Mouse (Mus musculus) right cerebral cortex, postnatal 10 days (tissue): ENCODE results near the gene E2f2.
A peak's percentile ranks its signal among the peaks of the same experiment; 100 is the strongest.

ENCODE experiments used
- DNase-seq, 2 experiments: peaks; one replicate each; pipeline ENCODE4 v3.0.0; 2021; ENCODE audit warnings: low spot score in 2 of 2

E2f2 gene

DNA sequence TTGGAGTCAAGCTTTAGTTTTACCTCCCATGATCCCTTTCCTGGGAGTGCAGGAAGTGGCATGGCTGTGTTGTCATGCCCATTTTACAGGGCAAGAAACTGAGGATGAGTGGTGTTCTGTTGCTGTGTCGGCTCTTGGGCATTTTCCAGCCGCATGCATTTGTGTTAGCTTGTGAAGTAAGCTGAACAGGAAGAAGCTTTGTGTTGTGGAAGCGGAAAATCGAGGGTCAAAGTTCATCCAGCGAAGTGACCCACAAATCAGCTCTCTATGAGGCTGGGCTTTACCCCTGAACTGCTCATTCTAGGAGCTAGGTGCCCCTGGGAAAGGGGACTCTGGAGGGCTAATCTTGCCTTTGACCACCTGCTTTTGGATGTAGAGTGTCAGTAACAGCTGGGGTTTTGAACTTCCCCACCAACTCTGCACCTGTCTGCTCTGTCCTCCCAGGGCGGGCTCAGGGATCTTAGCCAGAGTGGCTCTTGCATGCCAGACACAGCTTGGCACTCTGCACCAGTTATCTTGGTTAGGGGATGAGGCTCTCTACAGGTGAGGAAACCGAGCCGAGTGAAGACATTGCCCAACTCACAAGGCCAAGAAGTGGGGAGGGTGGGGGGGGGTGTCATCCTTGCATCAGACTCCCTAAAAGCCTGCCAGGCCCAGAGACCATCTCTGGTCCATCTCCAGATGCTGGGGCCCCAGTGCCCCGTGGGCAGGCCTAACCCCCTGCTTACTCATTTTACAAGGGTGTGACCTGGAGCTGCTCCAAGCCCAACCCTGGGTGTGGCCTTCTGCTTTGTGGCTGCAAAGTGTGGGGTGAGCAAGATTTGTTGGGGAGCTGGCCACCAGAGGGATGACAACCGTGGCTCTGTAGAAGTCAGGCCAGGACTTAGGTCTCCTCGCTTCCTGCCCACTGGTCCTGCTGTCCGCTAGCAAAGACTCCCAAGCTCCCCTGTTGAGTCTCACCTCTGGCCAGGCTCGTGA is 2.3 kb downstream of the E2f2 start:
- no peak for DNase-seq

DNA sequence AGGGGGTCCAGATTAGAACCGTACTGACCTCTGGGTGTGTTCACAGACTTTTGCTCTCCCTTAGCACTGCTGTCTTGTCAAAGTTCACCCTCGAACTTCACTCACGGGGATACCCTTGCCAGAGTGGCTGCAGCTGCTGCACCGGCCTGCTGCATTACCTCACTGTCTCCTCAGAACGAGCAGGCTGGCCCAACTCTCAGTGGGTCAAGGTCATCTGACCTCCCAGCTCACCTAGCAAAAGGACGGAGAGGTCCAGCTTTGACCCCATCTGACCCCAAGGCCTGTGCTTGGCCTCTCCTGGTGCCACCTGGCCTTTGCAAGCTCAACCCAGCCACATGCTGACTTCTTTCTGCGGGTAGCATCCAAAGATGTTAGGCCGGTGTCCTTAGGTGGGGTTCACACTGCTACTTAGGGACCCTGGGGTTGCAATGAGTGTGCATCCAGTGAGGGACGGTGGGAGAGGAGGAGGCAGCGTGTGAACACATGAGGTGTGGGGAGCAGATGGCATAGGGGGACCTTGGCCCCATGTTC is 3.9 kb downstream of the E2f2 start:
- DNase-seq, result no peak

DNA sequence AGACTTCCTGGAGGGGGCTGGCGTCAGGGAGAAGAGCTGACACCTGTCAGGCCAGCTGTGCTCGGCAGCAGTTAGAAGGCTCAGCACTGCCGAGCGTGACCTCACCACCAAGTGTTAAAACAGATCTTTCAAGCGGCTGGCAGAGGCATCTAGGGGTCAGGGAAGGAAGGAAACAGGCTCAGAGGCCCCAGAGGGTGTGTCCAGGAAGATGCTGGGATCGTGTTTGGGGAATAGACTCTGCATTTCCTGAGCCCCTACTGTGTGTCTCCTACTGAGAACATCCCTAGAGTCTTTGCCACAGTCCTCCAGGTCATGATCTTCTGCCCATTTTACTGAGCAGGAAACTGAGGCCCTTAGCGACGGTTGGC is 5.0 kb downstream of the E2f2 start:
- no peak for DNase-seq

DNA sequence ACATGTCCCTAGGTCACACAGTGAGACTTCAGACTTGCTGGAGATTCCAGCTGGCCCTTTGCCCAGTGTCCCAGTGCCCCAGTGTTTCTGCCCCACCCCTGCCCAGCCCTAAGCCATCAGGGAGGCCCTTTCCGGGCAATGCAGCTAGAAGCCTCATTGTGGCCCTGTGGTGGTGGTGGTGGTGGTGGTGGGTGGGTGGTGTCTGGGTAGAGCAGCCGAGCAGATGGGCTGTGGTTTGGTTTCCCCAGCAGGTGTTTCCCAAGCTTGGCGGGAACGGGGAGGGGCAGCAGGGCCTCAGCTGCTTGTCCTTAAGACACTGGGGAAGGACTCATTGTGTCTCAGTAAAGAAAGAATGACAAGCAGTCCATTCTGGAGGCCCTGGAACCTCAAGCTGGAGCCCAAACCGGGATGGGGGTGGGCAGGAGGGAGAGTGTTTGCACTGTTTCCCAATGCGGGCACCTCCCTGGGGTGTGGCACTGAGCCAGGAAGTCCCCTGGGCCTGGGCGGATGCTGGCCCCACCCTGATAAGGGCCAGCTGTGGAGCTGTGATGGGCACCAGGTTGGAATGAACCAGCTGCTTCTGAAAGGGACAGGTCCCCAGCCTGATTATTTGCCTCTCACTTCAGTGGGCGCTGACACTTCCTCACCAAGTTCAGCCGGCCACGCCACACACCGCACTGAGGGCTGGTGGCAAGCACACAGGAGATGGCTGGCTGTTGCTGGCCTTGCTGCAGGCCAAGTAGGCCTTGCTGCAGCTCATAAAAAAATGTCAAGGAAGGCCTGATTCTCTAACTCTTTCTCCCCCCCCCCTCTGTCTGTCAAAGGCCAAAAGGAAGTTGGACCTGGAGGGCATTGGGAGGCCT is 5.6 kb downstream of the E2f2 start:
- no peak for DNase-seq

DNA sequence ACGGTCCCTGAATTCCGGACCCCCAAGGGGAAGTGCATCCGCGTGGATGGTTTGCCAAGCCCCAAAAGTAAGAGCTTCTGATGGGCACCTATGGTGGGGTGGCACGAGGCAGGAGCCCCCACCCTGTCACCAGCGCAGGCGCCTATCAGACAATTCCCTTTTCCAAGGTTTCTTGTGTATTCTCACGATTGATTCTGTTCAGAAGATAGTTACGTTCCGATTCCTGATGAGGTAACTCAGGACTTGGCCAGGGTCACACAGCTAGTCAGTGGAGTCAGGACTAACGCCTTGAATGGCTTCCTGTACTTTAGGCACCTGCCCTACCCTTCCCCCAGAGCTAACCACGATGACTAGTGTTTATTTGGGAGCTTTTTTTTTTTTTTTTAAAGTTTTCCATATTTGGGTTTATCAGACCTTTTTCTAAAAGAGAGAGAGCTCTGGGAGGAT is 6.3 kb downstream of the E2f2 start:
- DNase-seq, result no peak

DNA sequence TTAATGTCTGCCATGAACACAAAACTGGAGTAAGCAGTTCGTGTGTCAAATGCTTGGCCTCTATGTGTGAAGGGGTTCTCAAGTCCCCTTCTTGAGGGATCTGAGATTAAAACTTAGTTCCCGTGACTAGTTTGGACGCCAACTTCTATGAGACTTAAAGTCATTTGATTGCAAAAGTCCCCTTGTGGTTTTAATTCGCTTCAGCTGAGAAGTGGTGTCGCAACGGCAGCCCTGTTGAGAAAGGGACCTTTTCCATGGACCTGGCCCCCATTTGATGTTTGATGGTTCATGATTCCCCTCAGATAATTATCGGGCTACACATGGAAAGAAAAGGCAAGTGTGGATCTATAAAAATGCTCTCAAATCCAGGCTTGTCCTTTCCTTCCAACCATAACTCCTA is 7.3 kb downstream of the E2f2 start:
- DNase-seq, result no peak

DNA sequence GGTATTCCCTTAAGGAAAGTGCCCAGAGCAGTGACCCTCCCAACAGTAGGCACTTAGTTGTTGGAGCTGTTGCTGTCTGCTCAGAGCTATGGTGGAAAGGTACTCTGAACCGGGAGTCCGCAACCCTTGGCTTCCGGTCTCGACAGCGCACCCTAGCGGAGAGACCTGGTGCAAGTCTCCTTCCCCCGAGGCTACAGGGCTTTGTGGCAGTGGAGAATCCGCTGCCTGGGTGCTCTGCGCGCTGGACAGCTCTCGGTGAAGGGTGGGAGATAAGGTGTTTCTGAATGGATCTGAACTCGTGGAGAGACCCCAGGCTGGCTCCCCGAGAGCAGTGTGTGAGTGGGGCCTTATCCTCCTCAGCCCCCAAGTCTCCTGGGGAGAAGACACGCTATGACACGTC is 7.8 kb downstream of the E2f2 start:
- DNase-seq, result peak; percentile 68 to 84

DNA sequence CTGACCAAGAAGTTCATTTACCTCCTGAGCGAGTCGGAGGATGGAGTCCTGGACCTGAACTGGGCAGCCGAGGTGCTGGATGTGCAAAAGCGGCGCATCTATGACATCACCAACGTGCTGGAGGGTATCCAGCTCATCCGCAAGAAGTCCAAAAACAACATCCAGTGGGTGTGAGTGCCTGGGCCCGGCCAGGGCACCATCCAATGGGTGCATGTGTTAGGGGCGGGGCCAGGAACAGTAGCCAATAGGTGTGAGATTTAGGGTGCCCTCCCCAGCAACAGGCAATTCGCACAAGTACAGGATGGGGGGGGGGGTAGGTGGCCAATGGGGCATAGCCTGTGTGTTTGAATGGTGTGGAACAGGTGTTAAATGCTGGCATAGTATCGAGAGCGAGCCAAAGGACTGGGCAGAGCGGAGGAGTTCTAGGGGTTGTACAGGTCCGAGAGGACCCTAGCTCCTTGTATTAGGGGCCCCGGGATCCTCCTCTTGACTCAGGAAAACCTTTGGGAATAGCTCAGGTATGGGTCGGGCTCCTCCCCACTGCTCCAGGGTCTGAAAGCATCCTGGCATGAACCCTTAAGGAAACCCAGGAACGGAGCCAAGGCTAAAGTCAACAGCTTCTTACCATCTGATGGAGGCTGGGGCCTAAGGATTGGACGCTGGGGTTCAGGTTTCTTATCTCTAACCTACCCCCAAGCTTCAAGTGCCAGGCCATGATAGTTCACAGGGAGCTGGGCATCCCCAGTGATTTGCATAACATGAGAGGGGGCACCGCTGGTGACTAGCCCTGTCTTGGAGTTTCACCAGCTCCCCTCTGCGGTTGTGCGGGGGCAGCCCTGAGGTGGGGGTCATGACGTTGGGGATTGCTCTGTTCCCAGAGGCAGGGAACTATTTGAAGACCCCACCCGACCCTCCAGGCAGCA is 8.5 kb downstream of the E2f2 start:
- DNase-seq, result peak; percentile 81 to 90

DNA sequence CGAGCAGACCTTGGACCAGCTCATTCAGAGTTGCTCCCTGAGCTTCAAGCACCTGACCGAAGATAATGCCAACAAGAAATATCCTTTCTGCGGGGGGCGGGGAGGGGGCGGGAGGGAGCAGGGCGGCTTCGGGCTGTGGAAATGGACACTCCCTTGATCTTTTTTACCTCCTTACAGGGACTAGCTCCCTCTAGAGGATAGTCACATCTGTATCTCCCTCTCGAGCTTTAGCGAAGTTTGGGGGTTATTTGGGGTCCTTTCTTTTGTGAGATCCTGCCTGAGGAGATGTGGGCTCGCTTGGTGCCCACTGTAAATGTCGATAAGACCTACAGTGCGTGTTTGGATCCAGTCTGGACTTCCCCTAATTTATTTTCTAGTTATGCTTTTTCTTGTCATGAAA is 9.2 kb downstream of the E2f2 start:
- no peak for DNase-seq

DNA sequence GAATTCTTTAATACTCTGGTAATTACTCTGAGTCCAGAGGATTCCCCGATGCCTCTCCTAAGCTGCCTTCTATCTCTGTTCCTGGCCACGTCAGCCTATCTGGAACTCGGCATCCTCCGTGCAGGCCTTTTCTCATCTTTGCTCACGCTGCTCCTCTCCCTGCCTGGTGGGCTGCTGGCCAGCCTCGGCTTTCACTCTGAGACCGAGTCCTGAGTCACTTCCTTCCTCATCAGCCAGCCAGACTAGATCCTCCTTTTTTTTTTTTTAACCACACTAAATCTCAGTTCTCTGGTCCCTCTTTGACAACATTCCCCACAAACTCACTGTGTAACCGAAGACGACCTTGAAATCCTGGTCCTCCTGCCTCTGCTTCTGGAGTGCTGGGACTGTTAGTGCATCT is 13.2 kb downstream of the E2f2 start:
- peak; percentile 68 to 70 for DNase-seq

DNA sequence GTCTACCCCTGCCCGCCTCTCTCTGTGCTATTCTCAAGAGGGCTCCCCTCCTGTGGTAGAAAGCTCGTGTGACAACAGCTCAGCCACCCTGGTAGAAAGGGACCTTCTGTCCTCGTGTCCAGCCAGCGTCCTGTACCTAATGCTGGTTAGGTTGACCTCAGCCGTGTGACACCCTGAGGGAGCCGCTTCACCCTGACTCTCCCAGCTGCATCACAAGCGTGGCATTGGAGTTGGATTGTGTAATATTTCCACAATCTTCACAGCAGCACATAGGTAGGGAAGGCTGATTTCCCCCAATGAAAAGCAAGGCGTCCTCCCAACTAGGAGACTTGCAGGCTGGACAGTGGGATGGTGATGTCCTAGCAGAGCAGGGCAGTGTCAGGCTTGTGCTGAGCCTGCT is 14.1 kb downstream of the E2f2 start:
- DNase-seq, result no peak

DNA sequence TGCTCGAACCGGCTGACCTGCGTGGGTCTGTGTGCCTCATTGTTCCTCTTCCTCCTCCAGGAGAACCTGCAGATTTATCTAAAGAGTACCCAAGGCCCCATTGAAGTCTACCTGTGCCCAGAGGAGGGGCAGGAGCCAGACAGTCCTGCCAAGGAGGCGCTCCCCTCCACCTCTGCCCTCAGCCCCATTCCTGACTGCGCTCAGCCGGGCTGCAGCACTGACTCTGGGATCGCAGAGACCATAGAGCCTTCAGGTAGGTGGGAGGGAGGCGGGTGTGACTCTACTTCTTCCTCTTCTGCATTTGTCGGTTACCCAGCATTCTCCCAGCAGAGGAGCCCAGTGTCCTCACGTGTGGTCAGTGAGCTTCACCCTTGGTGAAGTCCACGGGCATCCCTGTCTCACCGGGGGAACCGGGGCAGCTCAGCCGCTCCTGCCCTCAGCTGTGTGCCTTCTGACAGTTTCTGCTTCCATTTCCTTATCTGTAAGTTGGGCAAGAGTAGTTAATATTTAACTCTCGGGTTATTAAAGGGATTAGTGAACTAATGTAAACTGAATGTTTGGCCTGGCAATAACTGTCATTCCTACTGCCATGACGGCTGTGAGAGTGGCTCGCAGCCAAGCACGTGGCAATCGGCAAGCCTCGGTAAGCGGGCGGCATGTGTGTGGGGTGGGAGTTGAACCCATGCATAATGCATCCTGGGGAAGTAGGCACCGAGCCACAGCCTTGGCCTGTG is 14.7 kb downstream of the E2f2 start:
- DNase-seq, result no peak

DNA sequence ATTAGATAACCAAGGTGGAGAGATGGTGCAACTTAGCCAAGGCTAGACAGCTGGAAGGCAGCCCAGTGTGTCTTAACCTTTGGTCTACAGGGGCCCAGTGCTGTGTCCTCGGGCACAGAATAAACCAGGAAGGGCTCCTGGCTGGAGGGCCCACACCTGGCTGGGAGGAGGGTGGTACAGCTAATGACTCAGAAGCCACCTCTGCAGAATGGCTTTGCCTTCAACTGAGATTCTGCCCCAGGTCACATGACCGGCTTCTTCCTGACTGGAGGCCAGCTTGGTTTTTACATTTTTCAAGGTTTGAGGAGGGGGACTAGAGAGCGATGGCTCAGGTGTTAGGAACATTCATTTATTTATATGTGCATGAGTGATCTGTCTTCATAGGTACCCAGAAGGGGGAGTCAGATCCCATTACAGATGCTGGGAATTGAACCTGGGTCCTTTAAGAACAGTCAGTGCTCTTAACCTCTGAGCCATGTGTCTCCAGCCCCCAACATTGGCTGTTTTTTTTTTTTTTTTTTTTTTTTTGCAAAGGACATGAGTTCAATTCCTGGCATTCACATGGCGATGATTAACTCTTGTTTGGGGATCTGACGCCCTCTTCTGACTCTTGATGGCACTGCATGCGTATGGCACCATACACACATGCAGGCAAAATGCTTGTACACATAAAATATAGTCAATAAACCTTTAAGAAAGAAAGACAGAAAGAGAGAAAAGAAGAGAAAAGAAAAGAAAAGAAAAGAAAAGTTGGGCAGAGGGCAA is 17.0 kb downstream of the E2f2 start:
- DNase-seq, result no peak

DNA sequence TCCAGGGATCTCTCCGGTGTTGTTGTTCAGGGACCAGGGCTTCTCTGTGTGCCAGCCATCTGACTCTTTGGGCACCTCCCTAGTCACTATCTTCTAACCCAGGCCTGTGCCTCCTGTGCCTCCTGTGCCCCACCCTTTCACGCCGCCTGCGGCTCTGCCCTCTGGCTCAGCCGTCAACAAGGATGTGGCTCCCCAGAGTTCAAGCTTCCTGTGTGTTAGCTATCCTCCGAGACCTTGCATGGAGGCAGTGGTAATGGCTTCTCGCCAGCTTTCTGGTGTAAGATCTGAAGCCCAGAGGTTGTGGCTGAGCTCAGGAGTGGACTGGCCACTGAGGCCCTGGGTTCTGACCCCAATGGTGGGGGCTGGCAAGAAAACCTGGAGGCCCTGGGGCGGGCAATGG is 17.7 kb downstream of the E2f2 start:
- no peak for DNase-seq

DNA sequence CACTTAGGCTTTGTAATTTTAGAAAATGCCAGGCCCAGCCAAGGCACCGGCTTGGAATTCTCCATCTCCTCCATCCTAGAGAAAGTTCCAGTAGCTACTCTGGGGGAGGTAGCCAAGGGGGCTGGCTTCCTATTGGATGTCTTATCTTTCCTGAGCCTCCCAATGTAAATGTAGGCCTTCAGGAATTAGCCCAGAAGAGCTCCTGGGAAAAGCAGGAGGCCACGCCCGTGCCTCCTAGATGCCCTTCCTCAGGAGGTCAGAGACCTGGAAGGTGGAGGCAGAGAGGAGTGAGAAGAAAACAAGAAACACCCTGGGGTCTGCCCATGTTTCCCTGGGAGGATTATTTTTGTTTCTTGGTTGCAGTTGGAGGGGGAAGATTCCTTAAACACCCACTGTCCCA is 21.4 kb downstream of the E2f2 start:
- no peak for DNase-seq

DNA sequence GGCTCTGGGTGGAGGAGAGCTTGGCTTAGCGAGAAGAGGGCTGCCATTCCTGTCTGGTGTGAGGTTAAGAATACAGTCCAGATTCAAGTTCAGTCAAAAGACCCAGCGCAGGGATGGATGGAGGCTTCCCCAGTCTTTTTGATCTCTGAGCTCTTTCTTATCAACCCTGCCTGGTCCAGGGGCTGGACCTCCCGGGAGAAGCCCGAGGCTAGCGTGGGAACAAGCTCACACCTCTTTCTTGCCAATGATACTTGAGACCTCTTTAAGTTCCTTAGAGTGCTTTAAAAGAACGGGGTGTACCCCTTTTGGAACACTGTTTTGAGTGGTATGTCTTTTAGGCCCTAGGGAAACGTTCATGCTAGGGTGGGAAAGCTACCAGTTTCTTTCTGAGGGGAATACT is 22.8 kb downstream of the E2f2 start:
- no peak for DNase-seq

DNA sequence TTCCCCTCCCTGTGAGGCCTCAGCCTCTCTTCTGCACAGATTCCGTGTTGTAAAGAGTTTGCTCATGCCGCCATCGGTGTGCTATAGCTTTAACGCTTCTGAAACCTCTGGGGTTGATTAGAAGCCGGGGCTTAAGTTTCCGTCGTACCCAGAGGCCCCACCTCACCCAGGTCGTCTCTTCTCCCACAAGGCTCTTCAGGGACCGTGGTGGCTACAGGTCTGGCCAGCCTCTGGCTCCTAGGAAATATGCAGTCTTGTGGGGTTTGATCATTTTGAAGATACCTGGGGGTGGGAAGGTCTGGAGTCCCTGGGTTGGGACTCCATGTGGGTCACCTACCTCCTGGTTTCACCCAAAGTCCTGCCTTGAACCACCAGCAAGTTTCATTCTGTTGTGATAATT is 23.4 kb downstream of the E2f2 start:
- DNase-seq, result no peak

DNA sequence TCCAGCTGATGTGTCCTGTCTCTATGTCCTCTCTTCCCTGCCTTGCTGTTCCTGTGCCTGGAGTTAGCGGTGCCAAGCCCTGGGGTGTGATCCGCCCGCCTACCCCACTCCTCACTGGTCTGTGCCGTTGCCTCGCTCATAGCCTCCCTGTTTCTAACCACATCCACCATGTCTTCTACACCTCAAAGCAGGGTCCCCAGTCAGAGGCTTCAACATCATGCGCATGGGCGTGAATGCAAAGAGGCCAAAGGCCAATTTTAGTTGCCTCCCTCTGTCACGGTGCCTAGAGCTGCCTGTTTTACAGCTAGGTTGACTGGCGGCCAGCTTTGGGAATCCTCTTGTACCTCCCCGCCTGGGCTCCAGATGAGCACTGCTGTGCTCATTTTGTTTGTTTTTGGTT is 24.0 kb downstream of the E2f2 start:
- DNase-seq, result no peak

DNA sequence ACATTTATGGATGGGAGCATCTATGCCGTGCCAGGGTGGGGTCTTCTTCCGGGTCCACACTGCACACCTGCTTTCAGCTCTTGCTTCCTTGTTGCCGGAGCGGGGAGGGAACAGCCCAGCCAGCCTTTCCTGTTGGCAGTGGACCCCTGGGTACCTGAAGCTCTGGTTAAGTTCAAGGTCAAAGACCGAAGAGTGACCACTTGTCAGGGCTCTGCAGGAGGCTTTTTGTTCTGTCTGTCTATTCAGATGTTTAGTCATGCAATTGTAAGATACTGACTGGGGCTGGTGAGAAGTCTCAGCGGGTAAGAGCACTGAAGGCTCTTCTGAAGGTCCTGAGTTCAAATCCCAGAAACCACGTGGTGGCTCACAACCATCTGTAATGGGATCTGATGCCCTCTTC is 26.7 kb downstream of the E2f2 start:
- no peak for DNase-seq
